Mouse (Mus musculus) splenic B cell, adult 2 months (primary cell): ENCODE data around the gene Serpinh1.

Source experiments
- DNase-seq: peaks from one replicate; pipeline ENCODE4 v3.0.0-alpha.2; 2011; ENCODE audit warnings: low read depth, low spot score
- H3K27me3 ChIP-seq: 2 replicates; pipeline ENCODE4 v1.6.1; 2012; ENCODE audit warnings: mild to moderate bottlenecking, low read length, moderate library complexity, mixed read lengths; ENCODE audit not compliant: control insufficient read depth, poor library complexity, insufficient read depth, severe bottlenecking
- H3K36me3 ChIP-seq: 2 replicates; pipeline ENCODE4 v1.6.1; 2012; ENCODE audit warnings: mild to moderate bottlenecking, low read length, moderate library complexity, mixed read lengths; ENCODE audit not compliant: control insufficient read depth, poor library complexity, insufficient read depth, severe bottlenecking

Serpinh1 gene

DNA sequence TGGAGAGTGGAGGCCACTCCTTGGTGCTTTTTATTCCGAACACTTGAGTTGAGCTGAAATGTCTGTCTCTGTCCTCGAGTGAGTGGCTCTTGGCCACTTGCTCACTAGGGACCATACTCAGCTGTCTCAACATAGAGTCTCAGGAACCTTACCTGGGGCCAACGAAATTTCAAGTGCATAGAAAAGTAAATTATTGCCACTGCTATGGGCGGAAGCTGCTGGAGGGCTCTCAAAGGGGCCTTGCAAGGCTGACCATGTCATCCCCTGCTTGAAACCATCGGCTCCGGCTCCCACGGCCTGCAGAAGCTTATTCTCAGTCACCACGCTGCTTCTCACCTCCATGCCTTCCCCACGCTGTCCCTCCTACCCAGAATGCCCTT, 29.7 kb downstream of the Serpinh1 start:
- Histone ChIP-seq H3K27me3 (no peaks in the 10 kb centered on the region), H3K36me3 (no peaks in the 10 kb centered on the region)
- no peak for DNase-seq

DNA sequence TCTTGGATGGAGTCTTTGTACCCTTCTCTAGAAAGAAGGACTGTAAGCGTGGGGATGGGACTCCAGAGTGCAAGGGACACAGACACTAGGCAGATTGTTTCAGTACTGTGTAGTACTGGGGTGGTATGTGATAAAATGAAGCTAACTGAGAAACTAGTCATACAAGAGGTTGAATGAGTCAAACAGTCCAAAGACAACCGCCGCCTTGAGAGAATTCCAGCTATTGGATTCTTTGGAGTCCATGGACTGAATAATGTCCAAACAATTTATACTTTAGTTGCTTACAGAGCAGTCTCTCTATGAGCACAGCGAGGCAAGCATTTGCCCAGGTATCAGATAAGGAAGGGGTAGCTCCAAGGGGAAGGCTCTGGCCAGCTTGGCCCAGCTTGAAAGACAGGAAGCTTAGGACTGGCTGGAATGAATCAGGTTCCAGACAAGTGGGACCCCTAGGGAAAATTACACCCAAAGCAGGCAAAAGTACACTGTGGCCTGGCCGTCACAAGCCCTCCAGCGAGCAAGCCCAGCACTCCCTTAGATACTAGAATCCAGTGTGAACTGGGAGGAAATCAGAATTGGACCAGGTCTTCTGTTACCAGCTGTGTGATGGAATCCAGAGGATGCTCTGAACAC, 30.2 kb downstream of the Serpinh1 start:
- no peaks in the 10 kb centered on the region for H3K27me3 ChIP-seq
- DNase-seq = no peak
- H3K36me3 ChIP-seq = no peaks in the 10 kb centered on the region

DNA sequence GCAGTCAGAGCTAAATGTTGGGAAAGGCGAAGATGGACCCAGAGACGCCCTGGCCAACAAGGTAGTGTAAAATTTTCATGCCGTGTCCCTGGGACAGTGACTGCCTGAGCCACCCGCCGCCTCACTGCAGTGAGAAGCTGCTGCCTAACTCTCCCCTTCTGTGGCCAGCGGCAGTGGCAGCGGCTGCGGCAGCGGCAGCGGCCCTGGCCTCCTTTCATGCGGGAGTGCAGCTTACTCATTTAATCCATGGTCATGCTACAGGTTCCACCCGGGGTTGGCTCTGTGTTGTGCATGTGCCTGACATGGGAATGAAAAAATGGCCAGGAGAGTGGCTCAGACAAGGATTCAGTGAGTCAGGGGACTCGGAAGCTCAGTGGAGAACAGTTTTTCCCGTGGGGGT, 32.5 kb downstream of the Serpinh1 start:
- Histone ChIP-seq H3K27me3 (no peaks in the 10 kb centered on the region), H3K36me3 (no peaks in the 10 kb centered on the region)
- no peak for DNase-seq

DNA sequence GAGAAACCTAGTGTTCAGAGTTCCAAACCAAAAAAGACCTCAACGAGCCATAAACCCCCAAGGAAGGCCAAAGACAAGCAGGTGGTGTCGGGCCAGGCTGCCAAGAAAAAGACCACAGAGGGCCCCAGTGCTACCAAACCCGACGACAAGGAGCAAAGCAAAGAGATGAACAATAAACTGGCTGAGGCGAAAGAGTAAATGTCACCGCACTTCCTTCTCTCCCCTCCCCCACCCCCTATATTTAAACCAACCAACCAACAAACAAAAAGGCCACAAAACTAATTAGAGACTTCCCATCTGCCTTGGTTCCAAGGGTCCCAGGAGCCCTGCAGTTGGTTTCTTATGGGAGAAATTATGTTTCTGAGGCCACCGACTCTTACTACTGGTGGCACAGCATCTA, 35.6 kb downstream of the Serpinh1 start:
- no peak for DNase-seq
- Histone ChIP-seq H3K27me3 (no peaks in the 10 kb centered on the region), H3K36me3 (no peaks in the 10 kb centered on the region)

DNA sequence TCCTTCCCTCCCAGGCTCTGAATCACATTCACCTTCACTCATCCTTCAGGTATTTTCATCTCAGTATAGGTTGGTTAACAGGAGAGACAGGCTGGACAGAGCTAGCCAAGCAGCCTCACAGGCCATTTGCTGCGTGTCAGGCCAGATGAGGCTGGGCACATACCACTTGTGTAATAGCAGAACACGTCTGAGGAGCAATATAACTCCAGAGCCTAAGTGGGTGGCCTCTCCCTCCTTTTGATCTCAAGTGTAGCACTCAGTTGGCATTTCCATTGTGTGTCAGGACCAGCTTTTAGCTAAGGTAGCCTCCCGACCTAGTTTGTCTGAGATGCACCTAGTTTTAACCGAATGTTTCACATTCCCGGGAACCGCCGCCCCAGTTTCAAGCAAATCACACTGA, 36.8 kb downstream of the Serpinh1 start:
- Histone ChIP-seq H3K36me3 (no peaks in the 10 kb centered on the region), H3K27me3 (no peaks in the 10 kb centered on the region)
- no peak for DNase-seq

DNA sequence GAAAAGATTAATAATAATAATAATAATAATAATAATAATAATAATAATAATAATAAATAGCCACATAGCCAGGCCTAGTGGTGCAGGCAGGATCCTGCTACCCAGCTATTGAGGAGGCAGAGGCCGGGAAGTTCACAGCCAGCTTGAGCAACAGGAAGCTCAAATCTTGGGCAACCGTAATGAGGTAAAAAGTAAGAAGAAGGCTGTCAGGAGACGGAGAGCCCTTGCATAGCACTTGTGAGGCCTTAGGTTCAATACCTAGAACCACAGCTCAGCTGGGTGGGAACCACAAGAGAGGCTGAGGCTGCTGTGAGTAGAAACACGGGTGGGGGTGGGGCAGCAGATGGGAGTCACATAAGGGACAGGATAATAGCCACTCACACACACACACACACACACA, 38.5 kb downstream of the Serpinh1 start:
- Histone ChIP-seq H3K36me3 (no peaks in the 10 kb centered on the region), H3K27me3 (no peaks in the 10 kb centered on the region)
- DNase-seq = no peak

DNA sequence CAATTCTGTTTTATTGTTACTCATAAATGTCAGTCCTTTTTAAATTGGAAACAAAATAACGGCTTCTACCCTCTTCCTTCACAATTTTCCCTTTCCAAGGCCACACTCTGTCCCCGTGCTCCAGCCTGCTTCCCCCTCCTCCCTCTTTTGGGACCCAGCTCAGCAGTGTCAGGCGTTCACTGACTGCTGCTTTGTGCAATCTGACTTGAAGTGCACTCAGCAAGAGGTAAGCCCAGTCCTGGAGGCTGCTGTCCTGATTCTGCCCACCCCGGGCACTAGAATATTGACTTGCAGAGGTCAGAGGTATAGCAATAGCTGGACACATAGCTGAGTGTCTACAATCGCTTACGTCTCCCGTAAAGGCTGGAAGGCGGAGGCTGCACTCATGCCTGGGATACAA, 39.8 kb downstream of the Serpinh1 start:
- no peak for DNase-seq
- Histone ChIP-seq H3K36me3 (no peaks in the 10 kb centered on the region), H3K27me3 (no peaks in the 10 kb centered on the region)

DNA sequence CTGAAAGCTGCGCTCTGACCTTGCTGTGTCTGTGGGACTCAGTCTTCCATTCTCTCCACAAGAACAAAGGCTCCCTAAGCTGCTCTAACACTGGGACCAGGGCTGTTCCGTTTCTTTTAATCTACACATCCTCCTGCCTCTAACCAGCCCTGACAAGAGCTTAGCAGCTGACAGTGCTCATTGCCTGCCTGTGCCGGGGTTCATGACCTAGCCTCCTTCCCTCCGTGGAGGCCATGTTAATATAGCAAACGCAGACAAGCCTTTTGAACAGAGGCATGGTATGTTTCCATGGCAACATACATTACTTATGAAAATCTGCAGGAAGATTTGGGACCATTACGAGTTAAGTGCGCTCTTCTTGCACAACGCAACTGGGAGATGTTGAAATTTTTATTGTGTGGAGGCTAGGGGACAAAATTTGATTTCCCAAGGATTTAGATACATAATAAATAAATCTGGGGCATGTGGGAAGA, 40.3 kb downstream of the Serpinh1 start:
- Histone ChIP-seq H3K36me3 (no peaks in the 10 kb centered on the region), H3K27me3 (no peaks in the 10 kb centered on the region)
- no peak for DNase-seq

DNA sequence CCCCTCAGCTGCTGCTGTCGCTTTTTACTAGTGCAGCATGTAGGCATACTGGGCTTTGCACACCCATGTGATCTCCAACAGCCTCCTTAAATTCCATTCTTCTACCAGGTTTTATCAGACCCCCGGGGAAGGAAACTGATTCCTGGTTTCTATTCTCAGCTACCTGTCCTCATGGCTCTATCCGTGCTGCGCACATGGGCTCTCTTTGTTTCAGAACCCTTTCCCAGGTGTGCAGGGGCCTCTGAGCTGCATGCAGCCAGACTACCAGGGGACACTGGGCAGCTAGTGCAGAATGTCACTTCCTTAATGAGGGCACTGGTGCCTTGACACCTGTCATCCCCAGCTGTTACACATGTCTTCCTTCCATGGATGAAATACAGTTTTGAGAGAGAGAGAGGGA, 41.0 kb downstream of the Serpinh1 start:
- DNase-seq = no peak
- no peaks in the 10 kb centered on the region for H3K36me3 ChIP-seq
- no peaks in the 10 kb centered on the region for H3K27me3 ChIP-seq

DNA sequence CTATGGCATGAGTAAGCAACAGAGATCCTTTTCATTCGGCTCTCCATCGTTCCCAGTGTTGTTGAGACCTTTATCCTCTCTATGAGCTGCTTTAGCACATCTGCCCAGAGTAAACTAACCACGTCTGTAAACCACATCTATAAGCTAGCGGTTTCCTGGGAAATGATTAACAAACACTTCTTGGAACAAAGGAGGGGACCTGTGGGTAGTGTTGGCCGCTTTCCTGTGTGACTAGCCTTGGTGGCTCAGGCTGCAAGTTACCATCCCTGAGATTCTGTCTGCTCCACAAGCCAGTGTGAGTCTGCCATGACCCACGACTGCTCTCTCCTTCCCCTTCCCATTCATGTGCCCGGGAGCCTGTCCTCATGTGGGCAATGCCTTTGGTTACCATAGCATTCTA, 41.6 kb downstream of the Serpinh1 start:
- Histone ChIP-seq H3K27me3 (no peaks in the 10 kb centered on the region), H3K36me3 (no peaks in the 10 kb centered on the region)
- no peak for DNase-seq

DNA sequence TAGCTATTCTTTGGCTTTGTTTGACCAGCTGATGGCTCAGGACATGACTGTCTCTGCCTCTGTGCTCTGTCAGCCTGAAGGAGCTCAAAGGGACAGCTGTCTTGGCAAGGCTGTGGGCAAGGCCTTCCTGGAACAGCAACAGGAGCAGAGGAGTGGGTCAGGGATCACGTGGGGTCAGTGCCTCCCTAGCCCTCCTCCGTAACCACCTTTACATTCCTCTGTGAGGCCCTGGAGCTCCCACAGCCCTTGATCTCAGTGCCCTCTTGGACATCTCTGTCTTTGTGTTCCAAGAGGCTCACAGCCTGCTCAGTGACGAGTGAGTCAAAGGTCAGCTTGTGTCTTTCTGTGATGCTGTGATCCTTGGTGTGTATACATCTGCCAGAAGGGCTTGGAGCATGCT, 46.4 kb downstream of the Serpinh1 start:
- H3K36me3 ChIP-seq = no peaks in the 10 kb centered on the region

DNA sequence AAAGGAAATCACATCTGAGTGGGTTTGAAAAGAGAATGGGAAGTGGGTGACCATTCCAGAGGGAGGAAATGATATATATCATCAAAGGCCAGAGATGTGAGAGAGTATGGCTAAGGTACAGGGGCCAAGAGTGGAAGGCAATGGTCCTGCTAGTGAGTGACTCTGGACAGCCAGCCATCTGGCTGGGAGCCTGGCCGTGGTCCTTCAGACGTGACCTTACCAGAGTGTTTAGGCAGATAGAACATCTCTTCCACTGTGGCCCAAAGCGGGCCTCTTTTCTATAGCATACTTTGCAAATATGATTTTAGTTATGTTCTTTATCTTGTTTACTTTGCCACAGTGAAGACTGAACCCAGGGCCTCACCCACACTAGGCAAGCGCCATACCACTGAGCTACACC, 47.4 kb downstream of the Serpinh1 start:
- no peak for DNase-seq
- no peaks in the 10 kb centered on the region for H3K36me3 ChIP-seq
- no peaks in the 10 kb centered on the region for H3K27me3 ChIP-seq

More for the DNA sequence above, 46.4 kb downstream of the Serpinh1 start:
- no peak for DNase-seq
- H3K27me3 ChIP-seq = no peaks in the 10 kb centered on the region

DNA sequence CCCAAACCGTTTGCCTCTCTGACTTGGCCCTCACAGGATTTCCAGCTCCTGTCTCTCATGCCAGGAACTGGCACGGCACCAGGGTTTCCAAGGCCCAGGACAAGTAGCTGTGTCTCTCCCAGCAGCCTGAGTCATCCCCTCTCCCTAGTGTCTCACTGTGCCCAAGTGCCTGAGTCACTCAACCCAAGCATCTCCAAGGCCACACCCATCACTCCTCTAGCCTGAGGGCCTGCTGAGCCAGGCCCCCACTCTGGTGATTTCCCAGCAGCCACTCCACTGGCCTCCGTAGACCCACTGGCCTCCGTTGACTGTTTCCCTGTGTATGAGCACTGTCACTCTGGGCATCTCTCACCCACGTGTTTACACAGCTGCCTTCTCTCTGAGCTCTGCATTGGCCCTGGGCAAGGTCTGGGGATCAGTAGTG, 48.1 kb downstream of the Serpinh1 start:
- no peaks in the 10 kb centered on the region for H3K27me3 ChIP-seq
- H3K36me3 ChIP-seq = no peaks in the 10 kb centered on the region
- no peak for DNase-seq

DNA sequence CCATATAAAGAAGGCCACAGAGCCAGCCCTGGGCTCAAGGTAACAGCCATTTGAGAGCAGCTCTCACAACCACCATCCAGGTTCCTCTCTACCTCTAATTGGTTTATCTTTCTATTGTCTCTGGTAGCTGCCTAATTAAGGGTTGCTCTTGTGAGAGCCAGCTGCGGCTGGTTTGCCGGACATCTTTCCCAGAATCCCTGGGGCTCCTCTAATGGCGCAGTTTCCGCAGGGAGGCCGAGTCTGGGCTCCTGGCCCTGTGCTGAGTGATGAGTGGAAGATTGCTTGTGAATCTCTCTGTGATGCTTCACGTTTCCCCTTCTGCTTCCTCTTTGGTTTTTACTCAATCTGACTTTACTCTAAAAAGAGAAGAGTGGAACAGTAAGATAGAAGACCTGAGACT, 49.0 kb downstream of the Serpinh1 start:
- no peaks in the 10 kb centered on the region for H3K27me3 ChIP-seq
- H3K36me3 ChIP-seq = no peaks in the 10 kb centered on the region
- no peak for DNase-seq

DNA sequence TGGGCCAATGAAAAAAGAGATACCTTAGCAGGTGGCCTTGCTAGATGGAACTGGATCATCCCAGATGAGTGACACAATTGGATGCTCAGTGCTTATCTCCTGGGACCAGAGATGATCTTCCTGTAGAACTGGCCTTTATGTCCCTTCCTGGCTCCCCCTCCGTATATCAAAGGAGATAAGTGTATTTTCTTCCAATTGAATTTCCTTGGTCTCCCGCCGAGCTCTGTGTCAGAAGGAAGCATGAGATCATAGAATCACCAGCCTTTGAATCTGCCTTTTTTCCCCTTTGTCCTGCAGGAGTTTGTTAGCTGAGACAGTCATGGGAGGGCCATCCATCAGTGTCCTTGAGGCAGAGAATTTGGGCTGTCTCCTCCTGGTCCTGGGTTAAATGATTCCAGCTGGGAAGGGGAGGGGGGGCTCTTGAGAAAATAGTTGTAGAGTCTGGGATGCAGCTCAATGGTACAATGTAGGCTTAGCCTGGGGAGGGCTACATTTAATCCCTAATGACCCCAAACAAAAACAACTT, 52.3 kb downstream of the Serpinh1 start:
- Histone ChIP-seq H3K36me3 (no peaks in the 10 kb centered on the region), H3K27me3 (no peaks in the 10 kb centered on the region)
- DNase-seq = no peak
